Mouse (Mus musculus): ENCODE data around the gene Depdc5. TPM values are rescaled to one million over a fixed set of nuclear protein-coding genes. Genes with fewer than 3 reads are reported as not detected.
"Not testable (repeated sequence)": the region's sequence is repeated elsewhere in the genome, so short reads cannot be mapped to it uniquely, and the experiment has no call there.

The Depdc5 gene
- total RNA-seq (2022), result 10 to 100 TPM; 21.8 to 29.3 (median 25.6) TPM

DNA sequence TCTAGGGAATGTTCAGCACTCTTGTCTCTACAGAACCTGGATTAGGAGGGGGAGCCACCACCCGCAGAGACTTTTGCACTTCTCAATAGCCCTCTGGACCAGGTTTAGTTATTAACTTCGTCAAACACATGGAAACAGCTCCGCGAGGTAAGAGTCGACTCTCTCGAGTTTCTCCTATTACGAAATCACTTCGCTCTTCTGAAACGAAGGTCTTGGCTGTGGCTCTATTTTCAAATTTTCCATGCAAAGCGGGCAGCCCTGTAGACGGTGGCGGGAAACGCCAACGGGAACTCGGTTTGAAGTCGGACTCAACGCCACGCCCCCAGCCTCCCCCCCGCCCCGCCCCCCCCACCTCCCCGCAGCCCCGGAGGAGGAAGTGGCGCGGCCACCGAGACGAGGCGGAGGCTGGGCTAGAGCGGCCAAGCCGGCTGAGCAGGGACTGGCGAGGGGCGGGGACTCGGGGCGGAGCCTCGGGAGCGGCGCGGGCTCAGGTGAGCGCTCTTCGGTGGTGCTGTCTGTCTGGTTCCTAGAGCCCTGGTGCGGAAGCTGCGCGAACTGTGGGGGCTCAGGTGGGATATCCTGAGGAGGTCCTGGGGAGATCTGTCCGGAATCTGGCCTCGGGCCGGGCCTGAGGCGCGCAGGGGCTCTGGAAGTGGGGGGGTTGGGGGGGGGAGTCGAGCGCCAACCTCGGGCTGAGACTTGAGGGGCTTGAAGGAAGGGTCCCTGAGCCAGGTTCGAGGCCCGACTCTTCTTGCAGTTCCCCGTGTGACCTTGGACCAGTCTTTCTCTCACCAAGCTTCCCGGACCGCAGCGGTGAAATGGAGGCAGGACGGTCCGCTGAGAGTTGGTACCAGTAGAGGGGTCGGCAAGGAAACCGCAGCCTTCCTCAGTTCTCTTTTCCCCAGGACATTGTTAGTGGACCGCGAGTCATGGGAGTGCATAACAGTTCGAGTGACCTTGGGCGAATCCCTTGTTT is at the start of gene Depdc5:
Gene Depdc5 (plus strand): TSS at position 449 of the 976 bp plus-strand sequence.
- peak; percentile 89 for DNase-seq (ENCODE audit: low spot score)

DNA sequence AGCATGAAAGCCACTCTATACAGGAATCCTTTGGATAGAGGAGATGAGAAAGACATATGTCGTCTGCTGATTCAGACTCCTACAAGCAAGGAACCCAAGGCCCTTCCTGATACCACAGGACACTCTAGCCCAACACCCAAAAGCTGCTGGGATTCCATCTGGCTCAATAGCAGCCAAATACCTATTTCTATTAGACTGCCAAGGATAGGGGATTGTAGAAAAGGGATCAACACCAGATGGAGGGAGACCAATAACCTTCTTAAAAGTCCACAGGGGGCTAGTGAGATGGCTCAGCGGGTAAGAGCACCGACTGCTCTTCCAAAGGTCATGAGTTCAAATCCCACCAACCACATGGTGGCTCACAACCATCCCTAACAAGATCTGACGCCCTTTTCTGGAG is 48.1 kb upstream of the Depdc5 start:
- DNase-seq (ENCODE audit: low spot score), result no peak

DNA sequence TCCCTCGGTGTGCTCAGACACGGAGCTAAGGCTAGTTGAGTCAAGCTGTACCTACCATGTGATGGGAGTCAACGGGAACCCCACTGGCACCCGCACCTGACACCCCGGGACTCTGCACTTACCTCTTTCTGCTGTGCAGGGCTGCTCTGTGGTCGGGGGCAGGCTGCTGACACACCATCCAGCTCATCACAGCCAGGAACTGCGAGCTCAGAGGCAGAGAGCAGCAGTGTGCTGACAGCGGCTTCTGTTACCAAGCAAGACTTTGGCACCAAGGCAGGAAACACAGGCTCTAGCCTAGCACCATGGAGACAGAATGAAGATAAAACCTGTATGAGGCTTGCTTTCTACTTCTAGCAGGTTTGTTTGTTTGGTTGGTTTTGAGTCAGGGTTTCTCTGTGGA is 43.0 kb upstream of the Depdc5 start:
- no peak for DNase-seq (ENCODE audit: low spot score)

DNA sequence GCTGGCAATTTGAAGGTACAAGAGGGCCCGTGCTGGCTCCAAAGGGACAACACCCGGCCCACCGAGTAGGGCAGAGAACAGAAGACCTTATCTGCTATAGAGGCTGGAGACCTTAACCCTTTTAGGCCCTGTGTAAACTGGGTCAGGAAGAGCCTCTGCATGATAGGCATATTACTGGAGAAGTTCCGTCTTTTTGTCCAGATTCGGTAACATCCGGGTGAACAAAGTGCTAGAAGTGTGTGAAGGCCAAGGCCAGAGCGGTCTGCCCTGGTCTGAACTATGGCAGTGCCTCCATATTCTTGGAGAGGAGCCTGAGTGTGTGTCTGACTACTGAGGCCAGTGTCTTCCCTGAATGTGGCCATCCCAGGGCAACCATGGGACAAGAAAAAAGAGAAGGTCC is 36.5 kb upstream of the Depdc5 start, which contains the start of gene Gm20671:
Gene Gm20671 (minus strand): TSS at position 101 of the 400 bp plus-strand sequence.
- DNase-seq (ENCODE audit: low spot score), result no peak

DNA sequence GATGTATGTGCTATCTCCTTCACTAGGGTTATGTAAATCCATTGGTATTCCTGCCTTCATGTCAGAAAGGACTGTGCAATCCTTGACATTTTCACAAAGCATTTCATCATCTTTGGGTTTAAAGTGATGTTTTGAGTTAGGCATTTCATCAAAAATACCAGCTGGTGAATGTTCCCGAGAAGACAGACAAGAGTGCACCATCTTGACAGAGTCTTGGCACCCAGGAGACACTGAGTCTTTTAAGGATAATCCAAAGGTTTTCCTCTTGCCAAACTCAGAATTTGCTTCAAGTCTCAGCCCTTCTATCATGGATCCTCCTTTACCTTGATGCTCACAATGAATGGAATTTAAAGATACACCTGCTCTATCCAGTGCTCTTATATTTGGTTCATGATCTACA is 34.7 kb upstream of the Depdc5 start:
- DNase-seq (ENCODE audit: low spot score), result not testable (repeated sequence)

DNA sequence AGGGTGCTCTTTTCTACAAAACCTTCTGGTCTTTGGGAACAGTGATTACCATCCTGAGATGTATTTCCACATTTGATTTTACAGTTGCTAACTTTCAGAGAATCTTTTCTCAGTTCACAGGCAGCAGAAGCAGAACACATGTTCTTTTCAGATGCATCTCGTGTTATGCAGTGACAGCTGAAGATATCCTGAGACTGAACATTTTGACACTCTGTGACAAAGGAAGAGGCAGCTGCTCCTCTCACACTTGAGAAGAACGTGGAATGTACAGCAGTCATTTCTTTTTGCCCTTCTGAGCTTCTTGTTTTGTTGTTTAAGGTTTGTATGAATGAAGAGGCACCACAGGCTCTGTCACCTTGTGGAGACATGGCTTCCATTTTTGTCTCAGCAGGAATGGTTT is 33.4 kb upstream of the Depdc5 start:
- DNase-seq (ENCODE audit: low spot score), result no peak

DNA sequence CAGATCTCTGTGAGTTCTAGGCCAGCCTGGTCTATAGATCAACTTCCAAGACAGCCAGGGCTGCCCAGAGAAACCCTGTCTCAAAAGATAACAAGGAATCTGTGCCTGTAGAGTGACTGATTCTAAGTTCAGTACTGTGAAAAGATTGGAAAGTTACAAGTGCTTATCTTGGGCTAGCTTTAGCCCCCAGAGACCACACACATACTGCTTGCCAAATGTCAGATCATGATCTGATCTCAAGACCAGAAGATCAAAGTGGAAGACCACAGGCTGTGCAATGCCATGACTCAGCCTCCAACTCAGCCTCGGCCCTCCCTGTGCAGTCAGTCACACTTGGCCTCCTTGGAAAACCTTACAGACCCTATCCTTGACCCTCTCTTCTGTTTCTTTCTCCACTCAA is 29.0 kb upstream of the Depdc5 start:
- DNase-seq (ENCODE audit: low spot score), result no peak

DNA sequence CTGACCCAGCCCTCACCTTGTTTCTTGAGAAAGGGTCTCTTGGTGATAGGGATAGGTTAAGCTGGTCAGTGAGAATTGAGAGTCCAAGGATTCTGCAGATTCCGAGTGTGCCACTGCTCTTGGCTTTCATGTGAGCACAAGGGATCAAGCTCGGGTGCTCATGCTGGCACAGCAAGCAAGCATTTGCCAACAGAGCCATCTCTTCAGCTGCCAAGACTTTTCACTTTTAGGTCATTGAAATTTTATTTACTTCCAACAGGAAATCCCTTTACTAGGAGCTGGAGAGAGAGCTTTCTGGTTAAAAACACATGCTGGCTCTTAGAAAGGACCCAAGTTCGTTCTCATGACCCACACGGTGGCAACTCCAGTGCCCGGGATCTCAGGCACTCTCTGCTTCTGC is 26.5 kb upstream of the Depdc5 start:
- DNase-seq (ENCODE audit: low spot score), result no peak

DNA sequence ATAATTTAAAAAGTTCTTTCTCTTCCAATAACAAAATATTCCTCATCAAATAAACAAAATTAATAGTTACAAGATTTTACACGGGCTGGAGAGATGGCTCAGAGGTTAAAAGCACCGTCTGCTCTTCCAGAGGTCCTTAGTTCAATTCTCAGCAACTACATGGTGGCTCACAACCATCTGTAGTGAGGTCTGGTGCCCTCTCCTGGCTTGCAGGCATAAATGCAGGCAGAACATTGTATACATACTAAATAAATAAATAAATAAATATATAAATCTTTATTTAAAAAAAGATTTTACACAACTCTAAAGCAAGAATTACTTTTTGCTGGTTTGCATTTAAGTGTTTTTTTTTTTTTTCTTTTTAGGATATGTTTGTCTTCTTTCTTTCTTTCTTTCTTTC is 23.5 kb upstream of the Depdc5 start:
- DNase-seq (ENCODE audit: low spot score), result no peak

DNA sequence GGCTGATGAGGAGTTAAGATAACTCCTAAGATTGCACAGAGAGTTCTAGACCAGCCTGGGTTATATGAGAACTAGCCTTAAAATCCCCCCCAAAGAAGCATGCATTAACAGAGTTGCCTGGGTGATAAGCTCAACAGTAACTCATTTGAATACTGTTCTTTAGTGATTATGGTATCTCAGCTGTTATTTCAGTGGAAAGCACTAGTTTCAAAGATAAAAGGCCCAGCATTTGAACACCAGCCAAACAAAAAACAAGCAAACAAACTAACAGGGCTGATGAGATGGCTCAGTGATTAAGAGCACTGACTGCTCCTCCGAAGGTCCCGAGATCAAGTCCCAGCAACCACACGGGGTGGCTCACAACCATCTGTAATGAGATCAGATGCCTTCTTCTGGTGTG is 14.3 kb upstream of the Depdc5 start:
- DNase-seq (ENCODE audit: low spot score), result no peak

DNA sequence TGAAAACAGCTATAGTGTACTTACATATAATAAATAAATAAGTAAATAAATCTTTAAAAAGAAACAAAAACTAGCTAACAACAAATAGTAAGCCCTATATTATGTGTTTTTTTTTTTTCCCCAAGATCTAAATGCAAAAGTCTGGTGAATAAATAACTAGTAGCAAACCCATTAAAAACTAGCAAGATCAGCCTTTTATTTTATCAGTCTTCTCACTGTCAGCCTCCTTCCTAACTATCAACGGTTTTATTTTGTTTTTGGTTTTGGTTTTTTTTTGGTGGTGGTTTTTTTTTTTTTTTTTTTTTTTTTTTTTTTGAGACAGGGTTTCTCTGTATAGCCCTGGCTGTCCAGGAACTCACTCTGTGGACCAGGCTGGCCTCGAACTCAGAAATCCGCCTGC is 13.9 kb upstream of the Depdc5 start:
- not testable (repeated sequence) for DNase-seq (ENCODE audit: low spot score)

DNA sequence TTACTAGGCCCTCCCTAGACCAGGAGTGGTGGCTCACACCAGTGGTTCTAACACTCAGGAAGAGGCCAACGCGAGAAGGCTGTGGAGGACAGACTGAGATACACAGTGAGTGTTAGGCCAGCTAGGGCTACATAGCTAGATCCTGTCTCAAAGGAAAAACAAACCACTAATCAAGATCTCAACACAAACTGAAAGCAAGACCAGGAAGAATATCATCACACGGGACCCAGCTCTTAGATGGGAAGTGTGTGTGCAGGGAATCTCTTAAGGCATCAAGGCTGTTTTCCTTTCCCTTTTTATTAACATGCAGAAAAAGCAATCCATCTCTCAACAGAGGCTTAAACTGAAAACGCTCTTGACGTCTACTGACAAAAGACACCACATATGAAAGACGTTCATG is 11.5 kb upstream of the Depdc5 start:
- no peak for DNase-seq (ENCODE audit: low spot score)

DNA sequence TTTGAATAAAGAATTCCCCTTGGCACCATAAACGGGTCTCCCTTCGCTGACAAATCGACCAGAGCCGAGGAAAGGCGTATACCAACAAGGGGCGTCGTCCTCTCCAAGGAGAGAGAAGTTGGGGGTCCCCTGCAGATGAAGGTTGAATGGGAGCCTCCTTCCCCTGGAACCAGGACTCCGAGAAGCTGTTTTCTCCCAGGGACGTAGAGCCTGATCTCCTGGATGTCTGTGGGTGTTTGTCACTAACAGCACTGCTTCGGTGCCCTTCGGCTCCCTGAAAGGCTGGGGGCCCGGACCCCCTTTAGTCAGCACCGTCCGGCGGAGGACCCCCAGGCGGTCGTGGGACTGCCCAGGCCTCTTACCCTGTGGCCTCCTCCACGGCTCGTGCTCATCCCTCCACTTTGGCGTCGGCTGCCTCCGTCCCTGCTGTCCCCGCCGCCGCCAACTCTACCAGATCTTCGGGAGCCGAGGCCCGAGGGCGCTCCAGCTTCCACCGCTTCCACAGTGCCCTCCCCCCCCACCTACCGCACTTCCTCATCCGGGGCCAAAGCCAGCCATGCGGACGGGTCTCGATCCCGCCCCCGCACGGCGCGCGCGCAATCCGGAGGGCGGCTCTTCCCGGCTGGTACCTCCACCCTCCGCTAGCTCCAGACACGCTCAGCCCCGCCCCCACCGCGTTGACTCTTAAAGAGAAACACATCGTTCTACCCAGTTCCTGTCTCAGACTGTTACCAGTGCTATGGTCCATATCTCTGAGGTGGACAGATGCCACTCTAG is 9.6 kb upstream of the Depdc5 start, which contains the start of gene Prr14l:
Gene Prr14l (minus strand): TSS at position 526 of the 777 bp plus-strand sequence.
- DNase-seq (ENCODE audit: low spot score), result peak; percentile 98

DNA sequence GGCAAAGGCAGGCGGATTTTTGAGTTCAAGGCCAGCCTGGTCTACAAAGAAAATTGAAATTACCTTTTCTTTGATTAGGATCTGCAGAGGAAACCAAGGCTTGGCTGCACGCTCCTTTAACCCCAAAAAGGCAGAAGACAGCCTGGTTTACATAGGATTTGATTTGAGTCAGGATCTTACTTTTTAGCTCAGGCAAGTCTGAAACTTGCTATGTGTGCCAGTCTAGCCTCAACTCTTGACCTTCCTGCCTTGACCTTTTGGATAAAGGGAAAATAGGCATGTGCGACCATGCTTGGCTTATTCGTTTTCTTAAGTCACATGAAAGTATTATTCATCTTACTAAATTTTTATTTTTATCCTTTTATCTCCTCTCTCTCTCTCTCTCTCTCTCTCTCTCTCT is 8.7 kb upstream of the Depdc5 start:
- no peak for DNase-seq (ENCODE audit: low spot score)

DNA sequence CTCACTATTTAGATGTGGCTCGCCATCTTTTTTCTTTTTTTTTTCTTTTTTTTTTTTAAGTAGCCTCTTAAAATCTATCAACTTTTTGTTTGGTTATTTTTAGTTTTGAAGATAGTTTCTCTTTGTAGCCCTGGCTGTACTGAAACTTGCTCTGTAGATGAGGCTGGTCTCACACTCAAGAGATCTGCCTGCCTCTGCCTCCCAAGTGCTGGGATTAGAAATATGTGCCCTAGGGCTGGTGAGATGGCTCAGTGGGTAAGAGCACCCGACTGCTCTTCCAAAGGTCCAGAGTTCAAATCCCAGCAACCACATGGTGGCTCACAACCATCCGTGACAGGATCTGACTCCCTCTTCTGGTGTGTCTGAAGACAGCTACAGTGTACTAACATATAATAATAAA is 8.2 kb upstream of the Depdc5 start:
- DNase-seq (ENCODE audit: low spot score), result not testable (repeated sequence)

DNA sequence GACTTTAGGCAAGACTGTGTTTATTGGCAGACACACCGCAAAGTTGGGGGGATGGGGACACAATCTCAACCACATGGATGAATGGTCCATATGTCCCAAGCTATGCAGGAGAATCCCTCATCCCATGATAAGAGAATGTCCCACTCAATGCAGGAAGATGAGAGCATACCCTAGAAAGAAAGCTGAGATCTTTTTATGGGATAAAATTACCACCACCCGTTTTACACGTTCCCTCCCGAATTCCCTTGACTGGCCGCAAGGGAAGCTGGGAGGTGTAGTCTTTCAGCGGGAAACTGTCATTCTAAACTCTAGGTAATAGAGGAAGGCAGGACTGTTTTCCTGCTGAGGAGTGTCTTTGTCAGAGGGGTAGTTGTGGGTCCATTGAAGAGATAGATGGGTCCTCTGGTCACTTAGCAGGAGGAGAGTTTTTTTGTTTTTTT is 5.7 kb upstream of the Depdc5 start:
- peak; percentile 40 for DNase-seq (ENCODE audit: low spot score)

DNA sequence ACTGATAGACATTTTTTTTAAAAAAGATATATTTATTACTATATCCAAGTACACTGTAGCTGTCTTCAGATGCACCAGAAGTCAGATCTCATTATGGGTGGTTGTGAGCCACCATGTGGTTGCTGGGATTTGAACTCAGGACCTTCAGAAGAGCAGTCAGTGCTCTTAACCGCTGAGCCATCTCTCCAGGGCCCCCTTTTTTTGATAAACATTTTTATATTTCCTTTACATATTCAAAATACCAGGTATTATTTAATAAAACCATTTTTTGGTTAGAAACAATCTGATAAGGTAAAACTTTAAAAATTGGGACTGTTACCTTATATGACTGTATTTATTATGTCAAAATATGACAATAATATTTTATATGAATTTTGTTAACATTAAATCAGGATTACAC is 2.4 kb upstream of the Depdc5 start:
- no peak for DNase-seq (ENCODE audit: low spot score)

DNA sequence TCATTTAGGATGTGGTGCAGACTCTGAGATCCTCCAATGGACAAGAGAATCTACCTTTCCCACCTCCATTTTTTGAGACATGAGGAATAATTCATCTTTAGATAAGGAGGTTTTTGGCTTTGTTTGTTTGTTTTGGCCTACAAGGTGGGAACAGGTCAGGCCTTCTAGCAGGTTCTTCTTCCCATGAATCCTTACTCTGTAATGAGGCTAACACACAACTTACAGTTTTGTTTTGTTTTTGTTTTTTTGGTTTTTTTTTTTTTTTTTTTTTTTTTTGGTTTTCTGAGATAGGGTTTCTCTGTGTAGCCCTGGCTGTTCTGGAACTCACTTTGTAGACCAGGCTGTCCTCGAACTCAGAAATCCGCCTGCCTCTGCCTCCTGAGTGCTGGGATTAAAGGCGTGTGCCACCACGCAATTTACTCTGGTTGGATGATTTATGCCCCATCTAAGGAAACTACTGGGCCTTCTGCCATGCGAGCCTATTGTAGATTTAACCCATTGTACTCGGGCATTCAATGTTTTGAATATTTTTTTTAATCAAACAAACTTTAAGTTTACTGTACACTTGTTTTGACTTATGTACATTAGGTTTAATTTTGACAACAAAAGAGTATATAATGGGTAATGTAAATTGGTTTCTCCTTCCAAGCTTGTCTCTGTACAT is 900 bp upstream of the Depdc5 start:
- no peak for DNase-seq (ENCODE audit: low spot score)

DNA sequence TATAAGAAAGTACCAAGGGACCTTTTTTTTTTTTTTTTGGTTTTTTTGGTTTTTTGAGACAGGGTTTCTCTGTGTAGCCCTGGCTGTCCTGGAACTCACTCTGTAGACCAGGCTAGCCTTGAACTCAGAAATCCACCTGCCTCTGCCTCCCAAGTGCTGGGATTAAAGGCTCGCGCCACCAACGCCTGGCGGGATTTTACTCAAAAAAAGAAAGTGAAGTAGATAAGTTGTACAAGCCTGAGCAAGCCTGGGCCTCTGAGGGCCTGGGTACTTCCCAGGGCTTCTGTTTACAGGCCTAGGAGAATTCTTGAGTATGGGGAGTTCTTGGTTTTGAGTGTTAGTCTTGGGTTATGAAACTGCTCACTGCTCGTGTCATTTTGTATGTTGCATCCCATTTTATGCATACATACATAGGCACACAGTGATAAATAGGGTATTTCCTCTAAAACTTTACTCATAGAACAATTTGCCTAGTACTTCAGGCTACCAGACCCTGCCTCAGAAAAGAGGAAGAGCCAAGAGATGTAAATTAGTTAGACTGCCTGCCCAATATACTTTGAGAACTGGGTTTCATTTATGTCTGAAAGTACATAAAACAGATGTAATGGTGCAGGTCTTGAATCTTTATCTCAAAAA is 6.0 kb downstream of the Depdc5 start:
- no peak for DNase-seq (ENCODE audit: low spot score)

DNA sequence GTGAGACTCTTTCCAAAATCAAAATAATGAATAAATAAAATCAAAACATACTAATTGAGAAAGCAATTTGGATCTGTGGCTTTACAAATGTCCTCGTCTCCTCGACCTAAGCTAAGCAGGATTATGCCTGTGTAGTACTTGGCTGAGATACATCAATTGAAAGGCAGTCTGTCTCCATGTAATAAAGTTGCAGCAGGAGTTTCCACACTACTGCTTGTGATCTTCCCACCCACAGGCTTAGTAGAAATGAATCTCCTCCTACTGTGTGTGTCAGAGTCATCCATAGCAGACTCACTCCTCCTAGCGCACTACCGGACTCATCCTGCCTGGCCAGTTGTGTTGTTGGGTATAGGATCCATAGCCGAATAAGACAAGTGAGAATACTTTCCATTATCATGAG is 8.8 kb downstream of the Depdc5 start:
- DNase-seq (ENCODE audit: low spot score), result no peak

DNA sequence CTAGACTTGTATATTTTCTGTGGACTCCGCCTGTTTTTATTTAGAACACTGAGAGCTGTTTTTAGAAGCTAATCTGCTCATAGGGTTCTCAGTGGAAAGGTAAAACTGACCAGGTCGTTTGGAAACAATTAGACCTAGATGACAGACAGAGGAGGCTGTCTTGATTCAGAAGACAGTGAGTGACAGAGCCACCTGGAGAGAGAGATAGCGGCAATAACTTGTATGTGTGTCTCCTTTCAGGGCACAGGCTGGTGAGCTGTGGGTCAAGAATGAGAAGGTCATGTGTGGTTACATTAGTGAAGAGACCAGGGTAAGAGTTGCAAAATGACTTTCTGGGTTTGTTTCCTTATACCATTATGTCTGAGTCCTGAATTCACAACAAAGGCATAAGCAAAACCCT is 23.2 kb downstream of the Depdc5 start:
- DNase-seq (ENCODE audit: low spot score), result no peak
